Mouse (Mus musculus) kidney, postnatal 4 days (tissue): ENCODE data around the gene Hopx.
"Not testable (repeated sequence)": the region's sequence is repeated elsewhere in the genome, so short reads cannot be mapped to it uniquely, and the experiment has no call there.

Source experiments
- DNase-seq, 2 experiments: peaks; one replicate each; pipeline ENCODE4 v3.0.0; 2021; ENCODE audit warnings: mixed read lengths in 2 of 2

Gene Hopx

GRCm38 (mm10) chr5:77099997-77100380 is 14.9 kb downstream of the Hopx start:
- DNase-seq, result no peak

- DNase-seq, result peak; percentile 47 to 60
These were observed 15.5 kb downstream of the Hopx start for GRCm38 (mm10) chr5:77099317-77099996.

- DNase-seq, result no peak
These were observed 16.0 kb downstream of the Hopx start for GRCm38 (mm10) chr5:77098874-77099273.

- peak in 1 of 2 experiments; percentile 33 for DNase-seq
These were observed 17.2 kb downstream of the Hopx start for GRCm38 (mm10) chr5:77097686-77098085.

- not testable (repeated sequence) for DNase-seq
These were observed 18.7 kb downstream of the Hopx start for GRCm38 (mm10) chr5:77096194-77096593.

- peak; percentile 73 to 82 for DNase-seq
These were observed 20.1 kb downstream of the Hopx start for GRCm38 (mm10) chr5:77094510-77095491.

GRCm38 (mm10) chr5:77093961-77094360 is 21.0 kb downstream of the Hopx start:
- DNase-seq, result no peak

GRCm38 (mm10) chr5:77092531-77092930 is 22.4 kb downstream of the Hopx start:
- DNase-seq, result no peak

GRCm38 (mm10) chr5:77091923-77092322 is 23.0 kb downstream of the Hopx start:
- DNase-seq, result no peak

GRCm38 (mm10) chr5:77090521-77091096 is 24.3 kb downstream of the Hopx start:
- DNase-seq, result no peak

GRCm38 (mm10) chr5:77089901-77090300 is 25.0 kb downstream of the Hopx start:
- no peak for DNase-seq

GRCm38 (mm10) chr5:77089294-77089693 is 25.6 kb downstream of the Hopx start:
- peak; percentile 77 for DNase-seq

- no peak for DNase-seq
These were observed 27.8 kb downstream of the Hopx start for GRCm38 (mm10) chr5:77087122-77087521.

GRCm38 (mm10) chr5:77086541-77086940 is 28.4 kb downstream of the Hopx start:
- no peak for DNase-seq

- no peak for DNase-seq
These were observed 29.0 kb downstream of the Hopx start for GRCm38 (mm10) chr5:77085753-77086450.

GRCm38 (mm10) chr5:77084418-77084817 is 30.5 kb downstream of the Hopx start:
- DNase-seq, result no peak

- DNase-seq, result no peak
These were observed 32.2 kb downstream of the Hopx start for GRCm38 (mm10) chr5:77082735-77083134.

GRCm38 (mm10) chr5:77080761-77081160 is 34.2 kb downstream of the Hopx start:
- DNase-seq, result no peak

- no peak for DNase-seq
These were observed 39.0 kb downstream of the Hopx start for GRCm38 (mm10) chr5:77075951-77076350.

- peak; percentile 28 to 44 for DNase-seq
These were observed 40.0 kb downstream of the Hopx start for GRCm38 (mm10) chr5:77074914-77075313.

- DNase-seq, result no peak
These were observed 41.1 kb downstream of the Hopx start for GRCm38 (mm10) chr5:77073794-77074193.

GRCm38 (mm10) chr5:77071626-77072025 is 43.3 kb downstream of the Hopx start:
- DNase-seq, result no peak

GRCm38 (mm10) chr5:77070987-77071386 is 43.9 kb downstream of the Hopx start:
- DNase-seq, result no peak
